Mouse (Mus musculus) midbrain, embryonic 11.5 days (tissue): ENCODE measurements around the gene Capn5. TPM values are rescaled to one million over a fixed set of nuclear protein-coding genes. Genes with fewer than 3 reads are reported as not detected.
A peak's percentile ranks its signal among the peaks of the same experiment; 100 is the strongest.

Experiments
- ATAC-seq: fragments of 200-750 bp; cut with Nextera tagmentation; 2 replicates; pipeline ENCODE4 v1.8.0; 2017; ENCODE audit warnings: moderate TSS enrichment, moderate library complexity; ENCODE audit not compliant: low FRiP score
- DNase-seq: peaks from one replicate; pipeline ENCODE4 v3.0.0; 2015; ENCODE audit warnings: low spot score; ENCODE audit errors: missing footprints
- H3K27ac ChIP-seq: fragments of 300-500 bp; sonication (generic); 2 replicates; pipeline ENCODE4 v1.5.1; 2014; ENCODE audit warnings: low read depth, low read length
- H3K27me3 ChIP-seq: fragments of 300-500 bp; sonication (generic); 2 replicates; pipeline ENCODE4 v1.6.1; 2014; ENCODE audit warnings: mild to moderate bottlenecking, low read length, moderate library complexity, mixed read lengths; ENCODE audit not compliant: control insufficient read depth, insufficient read depth
- H3K36me3 ChIP-seq: fragments of 300-500 bp; sonication (generic); 2 replicates; pipeline ENCODE4 v1.6.1; 2014; ENCODE audit warnings: mild to moderate bottlenecking, low read length, moderate library complexity, mixed read lengths; ENCODE audit not compliant: control insufficient read depth, insufficient read depth
- H3K4me1 ChIP-seq: fragments of 300-500 bp; sonication (generic); 2 replicates; pipeline ENCODE4 v1.6.1; 2014; ENCODE audit warnings: low read length; ENCODE audit not compliant: control insufficient read depth, insufficient read depth
- H3K4me2 ChIP-seq: fragments of 300-500 bp; sonication (generic); 2 replicates; pipeline ENCODE4 v1.6.1; 2014; ENCODE audit warnings: mild to moderate bottlenecking, moderate library complexity
- H3K4me3 ChIP-seq: fragments of 300-500 bp; sonication (generic); 2 replicates; pipeline ENCODE4 v1.5.1; 2014; ENCODE audit warnings: low read depth, low read length
- H3K9ac ChIP-seq: fragments of 300-500 bp; sonication (generic); 2 replicates; pipeline ENCODE4 v1.6.1; 2014; ENCODE audit warnings: low read length
- H3K9me3 ChIP-seq: fragments of 300-500 bp; sonication (generic); 2 replicates; pipeline ENCODE4 v1.6.1; 2016; ENCODE audit warnings: low read length; ENCODE audit not compliant: control insufficient read depth
- WGBS: fragments of 180-500 bp; shearing (Covaris S2); extraction: QIAGEN DNeasy Blood & Tissue Kit; methylation state at CpG from one replicate; pipeline ENCODE4 v1.1.7; 2014; 5-methylcytosine and 5-hydroxymethylcytosine counted together
- polyA plus RNA-seq: library from polyadenylated mRNA; unstranded; fragments of >200 nt; fragmentation: Nextera tagmentation; extraction: Ambion mirVana; gene quantifications from 2 replicates; pipeline ENCODE4 v1.2.1, GENCODE M21; 2014

Capn5 gene
- polyA plus RNA-seq, 1 experiment from 2014 or later = 3.7 TPM

DNA sequence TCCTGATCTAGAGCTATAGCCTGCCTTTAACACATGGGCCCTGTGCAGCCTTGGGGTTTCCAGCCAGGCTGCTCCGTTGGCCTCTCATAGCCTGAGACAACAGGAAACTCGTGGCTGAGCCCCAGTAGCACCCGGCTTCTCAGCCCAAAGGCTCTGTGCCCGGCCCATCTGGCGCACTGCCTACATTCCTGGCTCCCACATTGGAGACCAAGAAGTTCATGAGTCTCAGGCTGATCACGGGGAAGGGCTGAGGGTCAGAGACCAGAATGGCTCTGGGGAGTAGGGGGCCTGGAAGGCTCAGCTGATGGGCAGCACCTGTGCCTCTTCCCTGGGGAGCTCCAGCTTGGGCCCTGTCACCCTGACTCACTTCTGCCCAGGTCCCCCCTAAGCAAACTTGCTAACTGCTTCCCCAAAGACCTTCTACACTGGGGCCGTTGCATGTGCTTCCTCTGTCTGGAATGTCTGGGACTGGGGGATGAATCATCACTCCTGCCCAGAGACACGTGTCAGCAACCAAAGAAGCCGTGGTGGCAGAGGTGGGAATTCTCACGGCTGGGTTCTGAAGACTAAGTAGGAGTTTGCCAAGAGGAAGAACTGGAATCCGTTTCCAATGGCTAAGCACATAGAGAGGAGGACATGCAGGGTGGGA is 60.9 kb downstream of the Capn5 start:
- Histone ChIP-seq H3K27ac (no peak overlapping the region), H3K27me3 (no peaks in the 10 kb centered on the region), H3K4me2 (no peak overlapping the region), H3K4me3 (no peak overlapping the region), H3K4me1 (peaks cover 6% of the 10 kb centered on the region; the same call in 1 of the 2 replicates), H3K9ac (no peak overlapping the region), H3K36me3 (no peaks in the 10 kb centered on the region), H3K9me3 (no peaks in the 10 kb centered on the region)
- WGBS = 77% methylated on average over 11 of the region's 11 CpGs
- DNase-seq = no peak
- ATAC-seq = no peak

DNA sequence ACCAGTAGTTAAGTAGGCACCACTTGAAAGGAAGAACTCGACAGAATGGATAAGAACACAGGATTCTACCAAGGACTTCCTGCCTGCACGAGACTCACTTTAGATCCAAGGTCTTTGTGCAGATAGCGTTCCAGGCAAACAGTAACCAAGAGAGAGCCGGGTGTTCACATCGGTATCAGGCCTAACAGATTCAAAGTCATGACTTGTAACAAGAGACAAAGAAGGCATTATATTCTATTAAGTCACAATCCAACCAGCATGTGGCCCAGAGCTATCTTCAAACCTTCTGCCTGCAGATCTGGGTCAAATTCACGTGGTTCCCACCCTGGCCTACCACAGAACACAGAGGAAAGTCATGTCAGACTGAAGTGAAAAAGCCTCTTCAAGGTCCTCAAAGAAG is 63.4 kb downstream of the Capn5 start:
- no peak overlapping the region for H3K27ac ChIP-seq
- H3K27me3 ChIP-seq = 0 out of 2 replicates have a peak, but pooled peaks cover 3% of the 10 kb centered on the region

DNA sequence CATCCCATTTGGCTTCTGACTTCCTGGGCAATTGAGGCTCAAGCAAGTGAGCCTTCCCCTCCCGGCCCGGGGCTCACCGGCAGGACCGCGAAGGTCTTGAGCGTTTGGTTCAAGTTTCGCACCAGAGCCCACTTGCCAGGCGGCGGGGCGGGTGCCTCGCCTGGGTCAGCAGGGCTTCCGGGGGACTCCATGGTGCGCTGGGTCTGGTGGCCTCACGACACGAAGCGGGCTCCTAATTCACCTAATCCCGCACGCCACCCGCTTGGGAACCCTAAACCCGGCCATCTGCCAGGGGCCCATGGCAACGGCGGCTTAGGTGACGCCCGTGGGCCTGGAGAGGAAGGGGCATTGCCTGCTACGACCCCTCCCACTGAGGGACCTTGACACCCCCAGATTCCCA is 66.8 kb downstream of the Capn5 start:
- H3K27ac ChIP-seq = no peak overlapping the region
- 5% methylated on average over 25 of the region's 25 CpGs for WGBS
- no peaks in the 10 kb centered on the region for H3K9me3 ChIP-seq
- no peak overlapping the region; the same call in none of the 2 replicates for H3K9ac ChIP-seq
- DNase-seq = peak; percentile 90
- ATAC-seq = peak; percentile 33; the same call in 1 of the 2 replicates
- H3K4me1 ChIP-seq = peaks cover 6% of the 10 kb centered on the region
- 0 out of 2 replicates have a peak, but pooled peaks cover 3% of the 10 kb centered on the region for H3K27me3 ChIP-seq
- peak overlapping the region; percentile 37 for H3K4me2 ChIP-seq
- H3K36me3 ChIP-seq = no peaks in the 10 kb centered on the region
- 0 out of 2 replicates have a peak overlapping the region, but pooled peaks have one; percentile 4 for H3K4me3 ChIP-seq

More for the DNA sequence above, 63.4 kb downstream of the Capn5 start:
- no peaks in the 10 kb centered on the region for H3K36me3 ChIP-seq
- no peak overlapping the region for H3K4me2 ChIP-seq
- H3K4me1 ChIP-seq = peaks cover 10% of the 10 kb centered on the region
- DNase-seq = no peak
- WGBS = 78% methylated on average over 6 of the region's 6 CpGs
- no peaks in the 10 kb centered on the region for H3K9me3 ChIP-seq
- no peak for ATAC-seq
- no peak overlapping the region for H3K9ac ChIP-seq
- no peak overlapping the region for H3K4me3 ChIP-seq

DNA sequence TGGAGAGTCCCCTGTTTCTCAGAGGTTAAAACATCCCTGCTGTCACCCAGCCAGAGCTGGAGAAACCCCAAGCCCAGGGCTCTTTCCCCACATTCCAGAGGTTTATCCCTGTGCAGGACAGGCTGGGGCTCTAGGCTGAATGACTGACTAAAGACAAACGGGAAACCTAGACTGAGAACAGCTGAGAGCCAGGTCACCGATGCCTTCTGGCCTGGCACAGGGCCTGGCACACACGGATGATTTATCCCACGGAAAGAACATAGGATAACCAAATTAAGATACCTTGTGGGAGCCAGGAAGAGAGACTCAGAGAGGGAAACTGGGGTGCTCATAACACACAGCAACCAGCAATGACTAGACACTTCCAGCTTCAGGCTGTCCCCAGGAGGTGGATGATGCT is 68.3 kb downstream of the Capn5 start:
- Histone ChIP-seq H3K27ac (no peak overlapping the region), H3K9ac (no peak overlapping the region), H3K4me1 (peaks cover 6% of the 10 kb centered on the region), H3K9me3 (no peaks in the 10 kb centered on the region), H3K4me2 (no peak overlapping the region), H3K27me3 (0 out of 2 replicates have a peak, but pooled peaks cover 3% of the 10 kb centered on the region), H3K36me3 (no peaks in the 10 kb centered on the region), H3K4me3 (no peak overlapping the region)
- ATAC-seq (no peak), DNase-seq (no peak)
- 85% methylated on average over 4 of the region's 4 CpGs for WGBS

DNA sequence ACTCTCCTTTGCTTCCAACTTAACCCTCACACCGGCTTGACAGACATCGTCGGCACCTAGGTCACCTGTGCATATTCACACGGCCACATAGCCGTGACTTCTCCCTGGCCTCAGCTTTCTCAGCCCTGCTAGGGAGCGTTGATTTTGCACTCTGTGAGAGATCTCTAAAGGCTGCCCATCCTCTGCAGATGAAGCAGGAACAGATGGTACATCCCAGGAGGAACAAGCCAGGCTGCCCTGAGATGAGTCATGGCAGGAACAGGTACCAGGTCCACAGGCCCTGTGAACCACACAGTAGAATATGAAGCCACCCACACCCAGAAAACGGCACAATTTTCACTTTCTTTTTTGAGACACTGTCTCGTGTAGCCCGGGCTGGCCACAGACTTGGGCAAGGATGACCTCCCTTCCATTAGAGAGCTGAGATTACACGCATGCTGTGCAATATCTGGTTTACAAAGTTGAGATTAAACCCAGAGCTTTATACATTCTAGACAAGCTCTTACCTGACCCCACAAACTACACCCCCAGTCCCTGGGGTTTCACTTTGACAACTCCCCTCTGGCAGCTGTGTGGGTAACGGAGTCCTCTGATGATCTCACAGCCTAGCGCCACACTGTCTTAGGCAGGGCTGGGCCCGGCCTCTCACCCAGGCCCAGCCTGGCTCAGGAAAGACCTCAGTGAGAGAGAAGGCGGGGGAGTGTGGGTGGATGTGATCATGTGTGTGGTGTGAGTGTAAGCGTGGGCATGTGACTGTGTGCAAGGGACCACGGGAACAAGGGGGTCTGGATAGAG is 69.2 kb downstream of the Capn5 start:
- ATAC-seq (no peak), DNase-seq (no peak)
- H3K36me3 ChIP-seq = no peaks in the 10 kb centered on the region
- no peak overlapping the region; the same call in 1 of the 2 replicates for H3K9ac ChIP-seq
- H3K4me3 ChIP-seq = no peak overlapping the region
- WGBS = 86% methylated on average over 16 of the region's 16 CpGs
- no peak overlapping the region for H3K4me2 ChIP-seq
- H3K4me1 ChIP-seq = peaks cover 6% of the 10 kb centered on the region
- 0 out of 2 replicates have a peak, but pooled peaks cover 3% of the 10 kb centered on the region for H3K27me3 ChIP-seq
- H3K27ac ChIP-seq = no peak overlapping the region
- H3K9me3 ChIP-seq = no peaks in the 10 kb centered on the region

GRCm38 (mm10) chr7:98106272-98106671 is 71.8 kb downstream of the Capn5 start:
- Histone ChIP-seq H3K4me2 (no peak overlapping the region), H3K9ac (no peak overlapping the region), H3K9me3 (no peaks in the 10 kb centered on the region), H3K36me3 (no peaks in the 10 kb centered on the region), H3K4me1 (peaks cover 6% of the 10 kb centered on the region), H3K27me3 (0 out of 2 replicates have a peak, but pooled peaks cover 3% of the 10 kb centered on the region), H3K27ac (no peak overlapping the region), H3K4me3 (no peak overlapping the region)
- 86% methylated on average over 7 of the region's 7 CpGs for WGBS
- DNase-seq = no peak
- ATAC-seq = no peak

DNA sequence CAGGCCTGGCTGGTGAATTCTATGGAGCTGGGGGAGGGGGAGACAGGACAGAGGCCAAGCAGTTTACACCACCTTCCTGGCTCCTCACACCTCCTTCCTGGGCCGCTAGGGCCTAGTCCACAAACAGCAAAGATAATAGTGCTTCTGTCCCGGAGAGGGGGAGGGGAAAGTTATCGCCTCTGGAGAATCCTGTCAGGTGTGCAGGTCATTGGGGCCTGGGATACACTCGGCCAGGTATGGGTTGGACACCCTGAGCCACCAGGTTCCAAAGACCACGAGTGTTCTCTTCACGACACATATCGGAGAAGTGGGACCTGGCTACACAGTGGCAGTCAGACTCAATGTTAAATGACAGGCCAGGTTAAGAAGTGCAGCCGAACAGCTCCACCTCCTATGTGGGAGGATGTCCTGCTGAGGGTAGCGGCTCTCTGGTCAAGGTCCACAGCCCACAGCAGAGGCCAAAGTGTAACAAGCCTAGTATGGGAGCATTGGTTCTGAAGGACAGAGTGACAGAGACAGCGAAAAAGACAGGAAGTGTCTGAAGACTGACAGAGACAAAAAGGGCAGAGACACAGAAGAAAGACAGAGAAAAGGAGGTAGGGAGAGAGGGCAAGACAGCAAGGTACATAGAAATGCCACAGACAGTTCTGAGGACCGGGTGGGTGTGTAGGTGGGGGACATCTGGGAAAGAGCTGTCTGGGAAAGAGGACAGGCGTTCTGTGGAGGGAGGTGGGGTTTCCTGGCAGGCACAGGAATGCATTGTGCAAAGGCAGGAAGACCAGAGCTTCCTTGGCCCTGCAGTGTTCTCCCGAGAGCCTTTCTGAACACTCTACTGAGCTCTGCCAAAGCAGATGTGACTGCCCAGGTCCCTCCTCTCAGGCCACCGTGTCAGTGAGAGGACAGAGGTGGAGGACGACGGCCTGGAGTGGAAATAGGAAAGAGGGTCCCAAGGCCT is 73.3 kb downstream of the Capn5 start:
- ATAC-seq (no peak), DNase-seq (no peak)
- Histone ChIP-seq H3K27ac (no peak overlapping the region), H3K27me3 (no peaks in the 10 kb centered on the region), H3K9ac (no peak overlapping the region), H3K9me3 (no peaks in the 10 kb centered on the region), H3K4me3 (no peak overlapping the region), H3K36me3 (no peaks in the 10 kb centered on the region), H3K4me1 (peaks cover 2% of the 10 kb centered on the region; the same call in 1 of the 2 replicates), H3K4me2 (no peak overlapping the region)
- WGBS = 68% methylated on average over 16 of the region's 16 CpGs

DNA sequence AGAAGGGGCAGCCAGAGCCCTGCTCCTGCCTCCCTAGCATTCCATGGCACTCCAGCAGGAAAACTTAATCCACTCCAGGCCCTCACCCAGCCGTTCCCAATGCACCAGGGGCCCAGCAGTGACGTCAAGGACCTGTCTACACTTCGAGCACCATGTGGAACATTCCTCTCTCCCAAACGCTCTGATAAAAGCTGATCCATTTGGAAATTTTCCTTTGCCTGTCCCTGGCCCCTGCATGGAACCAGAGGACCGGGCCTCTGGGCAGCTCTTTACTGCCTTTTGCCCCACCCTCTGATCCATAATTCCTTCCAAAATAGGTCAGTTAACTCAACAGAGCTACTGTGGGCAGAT is 74.2 kb downstream of the Capn5 start:
- Histone ChIP-seq H3K4me1 (peaks cover 2% of the 10 kb centered on the region; the same call in 1 of the 2 replicates), H3K36me3 (no peaks in the 10 kb centered on the region), H3K27me3 (no peaks in the 10 kb centered on the region), H3K9ac (no peak overlapping the region), H3K27ac (no peak overlapping the region), H3K4me3 (no peak overlapping the region), H3K4me2 (no peak overlapping the region), H3K9me3 (no peaks in the 10 kb centered on the region)
- ATAC-seq (no peak), DNase-seq (no peak)
- 71% methylated on average over 5 of the region's 5 CpGs for WGBS
